Mouse (Mus musculus) forebrain, embryonic 16.5 days (tissue): Measurements from ENCODE around the gene Gm20835. TPM values are rescaled to one million over a fixed set of nuclear protein-coding genes. Genes with fewer than 3 reads are reported as not detected.
"Not testable (repeated sequence)": the region's sequence is repeated elsewhere in the genome, so short reads cannot be mapped to it uniquely, and the experiment has no call there.

Experiments
- ATAC-seq: fragments of 200-750 bp; cut with Nextera tagmentation; 2 replicates; pipeline ENCODE4 v1.8.0; 2017; ENCODE audit warnings: mild to moderate bottlenecking, moderate library complexity
- H3K27ac ChIP-seq: fragments of 300-500 bp; sonication (generic); 2 replicates; pipeline ENCODE4 v1.5.1; 2014; ENCODE audit warnings: low read length, control low read depth
- H3K27me3 ChIP-seq: fragments of 300-500 bp; sonication (generic); replicated peaks from 2 replicates; pipeline ENCODE4 v1.6.1; 2014; ENCODE audit warnings: low read length; ENCODE audit not compliant: control insufficient read depth, insufficient read depth
- H3K36me3 ChIP-seq: fragments of 300-500 bp; sonication (generic); 2 replicates; pipeline ENCODE4 v1.6.1; 2014; ENCODE audit not compliant: control insufficient read depth, insufficient read depth
- H3K4me1 ChIP-seq: fragments of 300-500 bp; sonication (generic); replicated peaks from 2 replicates; pipeline ENCODE4 v1.6.1; 2014; ENCODE audit warnings: low read length; ENCODE audit not compliant: control insufficient read depth, insufficient read depth
- H3K4me2 ChIP-seq: fragments of 300-500 bp; sonication (generic); 2 replicates; pipeline ENCODE4 v1.6.1; 2014; ENCODE audit warnings: mild to moderate bottlenecking, low read length, control low read depth
- H3K4me3 ChIP-seq: fragments of 300-500 bp; sonication (generic); replicated peaks from 2 replicates; pipeline ENCODE4 v1.5.1; 2014; ENCODE audit warnings: mild to moderate bottlenecking, low read length, control low read depth
- H3K9ac ChIP-seq: fragments of 300-500 bp; sonication (generic); replicated peaks from 2 replicates; pipeline ENCODE4 v1.6.1; 2014; ENCODE audit warnings: low read depth, low read length, control low read depth
- H3K9me3 ChIP-seq: fragments of 300-500 bp; sonication (generic); 2 replicates; pipeline ENCODE4 v1.6.1; 2016; ENCODE audit warnings: low read length; ENCODE audit not compliant: control insufficient read depth
- WGBS: fragments of 180-500 bp; shearing (Covaris S2); extraction: QIAGEN DNeasy Blood & Tissue Kit; methylation state at CpG from one replicate; pipeline ENCODE4 v1.1.7; 2014; 5-methylcytosine and 5-hydroxymethylcytosine counted together
- polyA plus RNA-seq: library from polyadenylated mRNA; unstranded; fragments of >200 nt; fragmentation: Nextera tagmentation; extraction: Ambion mirVana; gene quantifications from 2 replicates; pipeline ENCODE4 v1.2.1, GENCODE M21; 2015

Gm20835 gene
- polyA plus RNA-seq: not detected in 2 replicates

- not testable (repeated sequence) for H3K4me3 ChIP-seq, H3K4me2 ChIP-seq, H3K36me3 ChIP-seq, H3K9me3 ChIP-seq, H3K9ac ChIP-seq, ATAC-seq, H3K27me3 ChIP-seq, H3K4me1 ChIP-seq, H3K27ac ChIP-seq
- WGBS: no CpG with 5 or more reads among the region's 6 CpGs
Observed at GRCm38 (mm10) chrY:36735190-36735589, at the start of gene Gm20835. Gene Gm20835, minus strand, starts transcription at chrY:36735290.
